20 mouse cellular contexts compared by ENCODE assay signal in the genomic region with DNA sequence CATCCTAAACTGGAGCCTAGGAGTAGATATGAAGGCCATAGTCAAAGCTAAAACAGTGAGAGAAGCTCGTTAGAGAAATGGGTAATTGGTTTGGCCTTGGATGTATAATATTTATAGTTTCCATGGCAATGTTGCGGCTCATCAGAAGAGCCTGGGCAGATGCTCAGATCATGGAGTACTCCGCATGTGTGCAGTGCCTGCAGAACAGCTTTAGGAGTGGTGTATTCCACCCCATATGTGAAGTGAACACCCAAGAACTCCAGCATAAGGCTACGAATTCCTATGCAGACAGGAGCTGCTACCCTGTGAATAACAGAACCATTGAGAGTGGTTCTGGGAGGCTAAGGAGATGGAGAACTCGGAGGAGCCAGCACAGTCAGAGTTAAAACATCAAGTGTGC.
DNase-seq lines count a peak whose midpoint lies in the region; ATAC-seq and TF ChIP-seq lines count a peak whose summit lies in the region.
"Had no signal": no experiment of that assay in that cellular context is flagged by ENCODE, and none has a peak within 500 bp of the region (broad histone marks: within the 10 kb centered on the region; RNA-seq: fewer than 3 reads in every experiment).

No protein-coding gene starts in this region.

- no peaks in the 10 kb centered on the region for H3K9me3 ChIP-seq in forebrain, postnatal 0 days (ENCODE audit: low read length)
- H3K9me3 ChIP-seq in forebrain, embryonic 14.5 days (replicated peaks; ENCODE audit: control insufficient read depth, low read length), result no peaks in the 10 kb centered on the region
- H3K9me3 ChIP-seq: embryonic facial prominence, embryonic 15.5 days; heart, embryonic 12.5 days; hindbrain, embryonic 10.5 days; intestine, embryonic 15.5 days had no signal

- H3K27ac ChIP-seq in forebrain, postnatal 0 days (ENCODE audit: low read depth, low read length), result peak overlapping the region; percentile 40; the same call in 1 of the 2 replicates
- no peak overlapping the region for H3K27ac ChIP-seq in forebrain, embryonic 14.5 days (ENCODE audit: low read depth, low read length)
- H3K27ac ChIP-seq: embryonic facial prominence, embryonic 15.5 days; heart, adult 2 months; hindbrain, embryonic 10.5 days; hindbrain, embryonic 14.5 days; intestine, embryonic 15.5 days had no signal

- no peak for TF ChIP-seq CTCF in forebrain, postnatal 0 days (IDR thresholded peaks at IDR 0.05; ENCODE audit: low read depth)

- H3K4me1 ChIP-seq in forebrain, postnatal 0 days (ENCODE audit: insufficient read depth), result peaks cover 10% of the 10 kb centered on the region; the same call in 1 of the 2 replicates
- H3K4me1 ChIP-seq in forebrain, embryonic 14.5 days (ENCODE audit: control insufficient read depth, insufficient read depth, low read length), result peaks cover 26% of the 10 kb centered on the region

- H3K9ac ChIP-seq in forebrain, postnatal 0 days, result no peak overlapping the region
- H3K9ac ChIP-seq in forebrain, embryonic 14.5 days (ENCODE audit: low read length), result no peak overlapping the region
- H3K9ac ChIP-seq: embryonic facial prominence, embryonic 15.5 days; heart, embryonic 12.5 days; hindbrain, embryonic 14.5 days; intestine, embryonic 15.5 days had no signal

- peak; percentile 83 for ATAC-seq in forebrain, postnatal 0 days
- no peak for ATAC-seq in forebrain, embryonic 14.5 days
- ATAC-seq: intestine, embryonic 15.5 days had no signal

- no peaks in the 10 kb centered on the region for H3K27me3 ChIP-seq in forebrain, postnatal 0 days (ENCODE audit: insufficient read depth, low read length)
- no peaks in the 10 kb centered on the region for H3K27me3 ChIP-seq in forebrain, embryonic 14.5 days (replicated peaks; ENCODE audit: control insufficient read depth, insufficient read depth, low read length)
- H3K27me3 ChIP-seq: embryonic facial prominence, embryonic 15.5 days; heart, embryonic 12.5 days; intestine, embryonic 15.5 days had no signal

- 67% methylated on average over 5 of the region's 5 CpGs for WGBS in forebrain, postnatal 0 days
- WGBS in forebrain, embryonic 14.5 days, result 70% methylated on average over 5 of the region's 5 CpGs

- H3K4me2 ChIP-seq in forebrain, postnatal 0 days (ENCODE audit: low read depth), result no peak overlapping the region
- no peak overlapping the region for H3K4me2 ChIP-seq in forebrain, embryonic 14.5 days (ENCODE audit: low read length)
- H3K4me2 ChIP-seq: embryonic facial prominence, embryonic 15.5 days; heart, embryonic 12.5 days; hindbrain, embryonic 14.5 days; intestine, embryonic 15.5 days had no signal

- no peaks in the 10 kb centered on the region for H3K36me3 ChIP-seq in forebrain, postnatal 0 days (ENCODE audit: insufficient read depth)
- H3K36me3 ChIP-seq in forebrain, embryonic 14.5 days (ENCODE audit: control insufficient read depth, insufficient read depth, low read length), result no peaks in the 10 kb centered on the region

- DNase-seq in forebrain, postnatal 0 days, result peak; percentile 50
- DNase-seq in forebrain, embryonic 14.5 days (ENCODE audit: low spot score), result no peak
- DNase-seq in layer of hippocampus, adult 11-12 months (ENCODE audit: low spot score), result peak; percentile 42
- no peak for DNase-seq in layer of hippocampus, postnatal 25 days (ENCODE audit: extremely low spot score in 1 of 2, low spot score in 1 of 2)
- peak; percentile 48 to 54 for DNase-seq in right cerebral cortex, postnatal 10 days (ENCODE audit: low spot score in 2 of 2)
- DNase-seq in right cerebral cortex, postnatal 25 days, result no peak
- DNase-seq: adrenal gland, adult 8-10 months; adrenal gland, postnatal 36 days; cerebellum, adult 11 months; cerebellum, adult 8-10 months; cerebellum, postnatal 14 days; embryo, embryonic 11 days; gastrocnemius, postnatal 10 days; heart, adult 2 months had no signal

- no peak overlapping the region for H3K4me3 ChIP-seq in forebrain, postnatal 0 days (ENCODE audit: low read depth, low read length)
- no peak overlapping the region for H3K4me3 ChIP-seq in forebrain, embryonic 14.5 days (ENCODE audit: low read depth, low read length)
- H3K4me3 ChIP-seq: embryonic facial prominence, embryonic 15.5 days; erythroblast, embryonic 14.5 days; heart, adult 2 months; heart, embryonic 12.5 days; hindbrain, embryonic 10.5 days; intestine, embryonic 15.5 days had no signal

Comparison
In these comparisons a context has a peak if more than half of its experiments do, and no peak if none do; other contexts are left out.
1. DNase-seq: peak in forebrain, postnatal 0 days (single experiment), layer of hippocampus, adult 11-12 months (single experiment) and right cerebral cortex, postnatal 10 days (2 of 2); none in forebrain, embryonic 14.5 days (single experiment), layer of hippocampus, postnatal 25 days (0 of 2) and right cerebral cortex, postnatal 25 days (single experiment).